Mouse (Mus musculus) midbrain, embryonic 14.5 days (tissue): ENCODE results near the gene Dab1. TPM values are rescaled to one million over a fixed set of nuclear protein-coding genes. Genes with fewer than 3 reads are reported as not detected.
A peak's percentile ranks its signal among the peaks of the same experiment; 100 is the strongest.

Experiments used
- ATAC-seq: fragments of 200-750 bp; cut with Nextera tagmentation; 2 replicates; pipeline ENCODE4 v1.8.0; 2017; ENCODE audit warnings: moderate number of reproducible peaks, moderate library complexity; ENCODE audit not compliant: low FRiP score, low TSS enrichment
- DNase-seq: peaks from one replicate; pipeline ENCODE4 v3.0.0-alpha.2; 2015
- H3K27ac ChIP-seq: fragments of 300-500 bp; sonication (generic); replicated peaks from 2 replicates; pipeline ENCODE4 v1.5.1; 2014; ENCODE audit warnings: mild to moderate bottlenecking, low read depth, low read length, moderate library complexity
- H3K27me3 ChIP-seq: fragments of 300-500 bp; sonication (generic); 2 replicates; pipeline ENCODE4 v1.6.1; 2014; ENCODE audit warnings: low read length, control low read depth, mixed read lengths; ENCODE audit not compliant: control insufficient read depth, insufficient read depth
- H3K36me3 ChIP-seq: fragments of 300-500 bp; sonication (generic); 2 replicates; pipeline ENCODE4 v1.6.1; 2014; ENCODE audit warnings: low read length, control low read depth; ENCODE audit not compliant: control insufficient read depth, insufficient read depth
- H3K4me1 ChIP-seq: fragments of 300-500 bp; sonication (generic); 2 replicates; pipeline ENCODE4 v1.6.1; 2014; ENCODE audit warnings: mild to moderate bottlenecking, antibody characterized with exemption, low read length, control low read depth; ENCODE audit not compliant: control insufficient read depth, insufficient read depth
- H3K4me2 ChIP-seq: fragments of 300-500 bp; sonication (generic); 2 replicates; pipeline ENCODE4 v1.6.1; 2014; ENCODE audit warnings: mild to moderate bottlenecking, low read length, moderate library complexity
- H3K4me3 ChIP-seq: fragments of 300-500 bp; sonication (generic); replicated peaks from 2 replicates; pipeline ENCODE4 v1.5.1; 2014; ENCODE audit warnings: low read depth, low read length
- H3K9ac ChIP-seq: fragments of 300-500 bp; sonication (generic); replicated peaks from 2 replicates; pipeline ENCODE4 v1.6.1; 2014; ENCODE audit warnings: mild to moderate bottlenecking, low read length, moderate library complexity
- H3K9me3 ChIP-seq: fragments of 300-500 bp; sonication (generic); 2 replicates; pipeline ENCODE4 v1.6.1; 2016; ENCODE audit warnings: low read length, control low read depth, mixed read lengths; ENCODE audit not compliant: control insufficient read depth
- WGBS: fragments of 180-500 bp; shearing (Covaris S2); extraction: QIAGEN DNeasy Blood & Tissue Kit; methylation state at CpG from one replicate; pipeline ENCODE4 v1.1.7; 2014; 5-methylcytosine and 5-hydroxymethylcytosine counted together
- polyA plus RNA-seq: library from polyadenylated mRNA; unstranded; fragments of >200 nt; fragmentation: Nextera tagmentation; extraction: Ambion mirVana; gene quantifications from 2 replicates; pipeline ENCODE4 v1.2.1, GENCODE M21; 2014

The Dab1 gene
- polyA plus RNA-seq, 1 experiment from 2014 or later: 146 TPM

GRCm38 (mm10) chr4:104643534-104644356 lies 1024.6 kb downstream of the Dab1 start:
- Histone ChIP-seq H3K27me3 (no peaks in the 10 kb centered on the region), H3K4me3 (no peak overlapping the region), H3K4me1 (peaks cover 12% of the 10 kb centered on the region), H3K27ac (no peak overlapping the region), H3K9me3 (no peaks in the 10 kb centered on the region), H3K36me3 (no peaks in the 10 kb centered on the region), H3K4me2 (no peak overlapping the region), H3K9ac (no peak overlapping the region)
- ATAC-seq: no peak
- peak; percentile 44 for DNase-seq
- WGBS: 56% methylated on average over 6 of the region's 6 CpGs

- H3K9me3 ChIP-seq: no peaks in the 10 kb centered on the region
- H3K4me2 ChIP-seq: no peak overlapping the region
- ATAC-seq: no peak
- no peaks in the 10 kb centered on the region for H3K36me3 ChIP-seq
- H3K9ac ChIP-seq: no peak overlapping the region
- H3K4me3 ChIP-seq: no peak overlapping the region
- WGBS: 55% methylated on average over 3 of the region's 3 CpGs
- peaks cover 12% of the 10 kb centered on the region for H3K4me1 ChIP-seq
- no peak overlapping the region for H3K27ac ChIP-seq
- no peak for DNase-seq
- no peaks in the 10 kb centered on the region for H3K27me3 ChIP-seq
Observed at GRCm38 (mm10) chr4:104644357-104644630, 1025.1 kb downstream of the Dab1 start.

GRCm38 (mm10) chr4:104644862-104645261 lies 1025.7 kb downstream of the Dab1 start:
- no peaks in the 10 kb centered on the region for H3K27me3 ChIP-seq
- no peaks in the 10 kb centered on the region for H3K9me3 ChIP-seq
- peaks cover 12% of the 10 kb centered on the region for H3K4me1 ChIP-seq
- H3K4me2 ChIP-seq: no peak overlapping the region
- H3K4me3 ChIP-seq: no peak overlapping the region
- 92% methylated on average over 4 of the region's 4 CpGs for WGBS
- peak; percentile 28 for DNase-seq
- no peaks in the 10 kb centered on the region for H3K36me3 ChIP-seq
- ATAC-seq: no peak
- no peak overlapping the region for H3K27ac ChIP-seq
- H3K9ac ChIP-seq: no peak overlapping the region

- Histone ChIP-seq H3K27me3 (no peaks in the 10 kb centered on the region), H3K36me3 (no peaks in the 10 kb centered on the region), H3K9ac (no peak overlapping the region), H3K4me2 (no peak overlapping the region), H3K4me3 (no peak overlapping the region), H3K27ac (no peak overlapping the region), H3K9me3 (no peaks in the 10 kb centered on the region), H3K4me1 (no peaks in the 10 kb centered on the region)
- no peak for DNase-seq
- WGBS: 55% methylated on average over 6 of the region's 6 CpGs
- no peak for ATAC-seq
Observed at GRCm38 (mm10) chr4:104651761-104652160, 1032.6 kb downstream of the Dab1 start.

- Histone ChIP-seq H3K4me1 (no peaks in the 10 kb centered on the region), H3K4me3 (no peak overlapping the region), H3K9ac (no peak overlapping the region), H3K27me3 (no peaks in the 10 kb centered on the region), H3K9me3 (no peaks in the 10 kb centered on the region), H3K36me3 (no peaks in the 10 kb centered on the region), H3K4me2 (no peak overlapping the region), H3K27ac (no peak overlapping the region)
- 85% methylated on average over 7 of the region's 7 CpGs for WGBS
- ATAC-seq (no peak), DNase-seq (no peak)
Observed at GRCm38 (mm10) chr4:104656728-104657127, 1037.6 kb downstream of the Dab1 start.

- Histone ChIP-seq H3K27me3 (no peaks in the 10 kb centered on the region), H3K9ac (no peak overlapping the region), H3K4me3 (no peak overlapping the region), H3K27ac (no peak overlapping the region), H3K4me1 (no peaks in the 10 kb centered on the region), H3K4me2 (no peak overlapping the region), H3K36me3 (no peaks in the 10 kb centered on the region), H3K9me3 (no peaks in the 10 kb centered on the region)
- WGBS: 74% methylated on average over 12 of the region's 12 CpGs
- DNase-seq (no peak), ATAC-seq (no peak)
Observed at GRCm38 (mm10) chr4:104662841-104663614, 1043.9 kb downstream of the Dab1 start.

- no peaks in the 10 kb centered on the region for H3K36me3 ChIP-seq
- no peak overlapping the region for H3K27ac ChIP-seq
- no peaks in the 10 kb centered on the region for H3K27me3 ChIP-seq
- H3K9me3 ChIP-seq: no peaks in the 10 kb centered on the region
- no peak overlapping the region for H3K4me2 ChIP-seq
- no peak overlapping the region for H3K4me3 ChIP-seq
- H3K9ac ChIP-seq: no peak overlapping the region
- H3K4me1 ChIP-seq: no peaks in the 10 kb centered on the region
- peak; percentile 67 for DNase-seq
- no peak for ATAC-seq
Observed at GRCm38 (mm10) chr4:104665553-104665952, 1046.4 kb downstream of the Dab1 start.

- H3K27me3 ChIP-seq: no peaks in the 10 kb centered on the region
- no peak overlapping the region for H3K27ac ChIP-seq
- H3K36me3 ChIP-seq: no peaks in the 10 kb centered on the region
- ATAC-seq (no peak), DNase-seq (peak; percentile 36)
- no peak overlapping the region for H3K4me2 ChIP-seq
- H3K9ac ChIP-seq: no peak overlapping the region
- no peak overlapping the region for H3K4me3 ChIP-seq
- 80% methylated on average over 10 of the region's 10 CpGs for WGBS
- 0 out of 2 replicates have a peak, but pooled peaks cover 3% of the 10 kb centered on the region for H3K4me1 ChIP-seq
- H3K9me3 ChIP-seq: no peaks in the 10 kb centered on the region
Observed at GRCm38 (mm10) chr4:104666831-104667551, 1047.8 kb downstream of the Dab1 start.
